Mouse (Mus musculus): ENCODE measurements around the gene Lpar6. TPM values are rescaled to one million over a fixed set of nuclear protein-coding genes. Genes with fewer than 3 reads are reported as not detected.

The Lpar6 gene
- total RNA-seq, 2 experiments from 2014 or later: 3.4 to 4.0 TPM

DNA sequence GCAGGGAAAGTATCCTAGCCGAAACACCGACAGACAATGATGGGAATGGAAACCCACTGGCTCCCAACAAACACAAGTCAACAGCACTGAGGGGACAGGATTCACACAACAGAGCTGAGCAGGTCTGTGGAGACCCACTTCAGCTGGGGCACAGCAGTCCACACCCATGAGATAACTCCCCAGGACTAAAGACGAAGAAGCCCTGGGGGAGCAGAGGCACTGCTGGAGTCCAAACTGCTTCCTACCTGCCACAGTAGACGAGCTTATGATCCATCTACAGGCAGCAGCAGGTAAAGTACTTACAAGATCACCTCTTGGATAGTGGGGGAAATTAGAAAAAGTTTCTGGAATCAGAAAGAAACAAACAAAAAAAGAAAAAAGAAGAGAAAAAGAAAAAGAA is 16.7 kb downstream of the Lpar6 start:
- no peak for DNase-seq (ENCODE audit: low spot score in 2 of 2)

DNA sequence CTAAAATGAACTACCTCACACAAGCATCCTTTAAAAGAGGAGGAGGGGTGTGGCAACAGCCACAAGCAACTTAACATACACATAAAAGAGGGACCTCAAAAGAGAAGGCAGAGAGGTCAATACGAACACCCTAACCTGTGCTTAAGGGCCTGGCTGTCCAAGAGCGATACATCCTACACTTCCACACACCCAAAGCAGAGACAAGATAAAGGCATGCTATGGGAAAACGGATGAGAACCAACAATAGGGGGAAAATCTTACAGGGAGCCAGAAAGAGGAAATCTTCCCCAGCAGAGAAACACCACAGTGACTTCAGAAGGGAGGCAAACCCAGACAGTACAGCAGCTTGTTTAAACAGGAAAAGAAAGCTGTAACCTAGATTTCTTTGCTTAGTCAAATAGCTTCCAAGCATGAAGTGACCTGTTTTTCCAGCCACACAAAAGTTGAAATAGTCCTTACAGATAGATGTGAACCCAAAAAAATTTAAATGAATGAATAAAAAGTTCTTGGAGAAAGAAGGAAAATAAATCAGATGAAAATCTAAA is 17.8 kb downstream of the Lpar6 start:
- no peak for DNase-seq (ENCODE audit: low spot score in 2 of 2)

DNA sequence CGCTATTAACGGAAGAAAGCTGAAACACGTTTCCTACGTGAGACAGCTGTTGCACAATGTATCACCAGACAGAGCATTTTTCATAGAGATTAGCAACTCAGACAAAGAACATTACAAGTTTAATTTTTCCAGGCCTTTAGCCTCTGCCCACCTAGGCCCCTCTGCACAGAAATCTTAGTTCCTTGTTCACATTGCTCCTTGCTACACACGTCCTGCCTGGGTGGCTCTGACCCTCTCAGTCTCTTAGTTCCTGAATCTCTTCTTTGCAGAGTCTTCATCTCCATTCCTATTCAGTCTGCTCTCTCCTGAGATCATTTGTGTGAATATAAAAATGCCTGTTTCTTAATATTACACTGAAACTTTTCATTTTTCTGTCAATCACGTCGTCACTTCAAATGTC is 19.7 kb downstream of the Lpar6 start:
- no peak for DNase-seq (ENCODE audit: low spot score in 2 of 2)

DNA sequence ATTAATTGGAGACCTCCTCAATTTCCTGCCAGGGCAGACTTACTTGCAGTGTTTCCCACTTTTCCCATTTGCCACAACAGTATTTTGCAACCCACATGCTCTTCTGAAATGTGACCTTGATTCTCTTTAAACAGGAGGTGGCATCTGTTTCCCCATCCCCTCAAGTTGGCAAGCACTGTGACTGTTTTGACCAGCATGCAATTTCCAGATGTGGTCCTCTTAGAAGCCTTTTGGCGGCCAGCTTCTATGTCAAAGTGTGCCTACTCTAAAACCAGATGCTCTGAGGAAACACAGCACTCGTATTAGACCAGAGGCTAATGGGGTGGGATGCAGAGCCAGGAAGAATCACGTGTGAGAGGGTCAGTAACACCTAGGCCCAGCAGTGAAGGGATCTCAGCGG is 20.5 kb downstream of the Lpar6 start:
- no peak for DNase-seq (ENCODE audit: low spot score in 2 of 2)

DNA sequence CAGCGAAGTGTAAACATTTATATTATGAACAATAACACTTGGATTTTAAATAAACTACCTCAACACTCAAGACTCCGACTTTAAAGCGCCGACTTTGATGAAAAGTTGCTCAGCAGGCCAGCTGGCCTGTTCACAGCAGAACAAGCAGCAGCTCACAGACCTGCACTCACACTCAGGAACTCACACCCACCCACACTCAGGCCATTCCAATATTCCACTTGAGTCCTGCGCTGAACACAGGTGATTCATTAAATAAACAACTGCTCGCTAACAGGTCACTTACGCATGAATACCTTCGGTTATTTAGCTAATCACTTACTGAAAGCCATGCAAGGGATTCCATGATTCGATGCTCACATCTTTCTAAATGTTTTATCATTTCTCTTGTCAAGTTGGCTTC is 24.5 kb downstream of the Lpar6 start:
- DNase-seq (ENCODE audit: low spot score in 2 of 2): no peak

DNA sequence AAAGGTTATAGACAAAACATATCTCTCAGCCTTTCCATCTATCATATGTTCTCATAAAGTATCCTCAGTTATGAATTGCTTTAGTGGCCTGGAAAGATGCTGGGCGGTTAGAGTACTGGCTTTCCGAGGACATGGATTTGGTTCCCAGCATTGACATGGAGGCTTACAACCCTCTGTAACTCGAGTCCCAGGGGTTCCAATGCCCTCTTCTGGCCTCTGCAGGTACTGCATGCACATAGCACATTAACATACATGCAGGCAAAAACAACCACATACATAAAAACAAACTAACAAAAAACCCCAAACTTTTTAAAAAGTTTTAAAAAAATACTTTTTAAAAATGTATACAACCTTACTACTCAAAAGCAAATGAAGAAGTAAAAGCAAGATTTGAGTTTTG is 28.5 kb downstream of the Lpar6 start:
- no peak for DNase-seq (ENCODE audit: low spot score in 2 of 2)

DNA sequence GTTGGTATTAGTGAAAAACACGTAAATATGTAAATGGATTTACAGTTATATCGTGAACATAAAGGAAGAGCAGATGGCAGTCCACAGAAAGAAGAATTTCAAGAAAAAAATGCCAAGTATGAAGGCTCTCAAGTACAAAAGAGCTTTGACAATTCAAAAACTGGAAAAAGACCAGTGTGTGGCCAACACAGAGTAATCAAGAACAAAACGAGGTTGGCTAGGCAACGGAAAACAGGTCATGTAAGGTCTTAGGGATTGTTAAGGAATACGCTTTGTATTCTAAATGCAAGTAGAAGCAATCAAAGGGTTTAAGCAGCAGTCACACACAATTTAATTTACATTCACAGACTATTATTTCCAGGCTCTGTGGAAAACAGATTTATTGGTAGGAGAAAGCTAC is 34.1 kb downstream of the Lpar6 start:
- no peak for DNase-seq (ENCODE audit: low spot score in 2 of 2)

DNA sequence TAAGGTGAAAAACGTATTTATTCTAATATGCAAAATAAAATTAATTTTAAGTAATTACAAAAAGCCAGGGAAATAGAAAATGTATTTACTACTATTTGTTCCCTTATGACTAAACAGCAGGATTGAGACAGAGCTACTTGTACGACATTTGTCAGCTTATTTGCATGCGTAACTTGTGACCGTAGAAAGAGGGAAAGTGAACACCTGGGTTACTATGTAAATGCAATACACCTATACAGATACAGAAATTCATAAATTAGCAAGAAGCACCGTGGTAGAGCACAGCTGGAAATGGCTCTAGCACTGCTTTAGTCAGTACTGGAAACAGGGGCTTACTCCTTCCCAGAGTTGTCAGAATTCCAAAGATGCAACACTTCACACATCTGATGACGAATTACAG is 41.4 kb downstream of the Lpar6 start:
- no peak for DNase-seq (ENCODE audit: low spot score in 2 of 2)

DNA sequence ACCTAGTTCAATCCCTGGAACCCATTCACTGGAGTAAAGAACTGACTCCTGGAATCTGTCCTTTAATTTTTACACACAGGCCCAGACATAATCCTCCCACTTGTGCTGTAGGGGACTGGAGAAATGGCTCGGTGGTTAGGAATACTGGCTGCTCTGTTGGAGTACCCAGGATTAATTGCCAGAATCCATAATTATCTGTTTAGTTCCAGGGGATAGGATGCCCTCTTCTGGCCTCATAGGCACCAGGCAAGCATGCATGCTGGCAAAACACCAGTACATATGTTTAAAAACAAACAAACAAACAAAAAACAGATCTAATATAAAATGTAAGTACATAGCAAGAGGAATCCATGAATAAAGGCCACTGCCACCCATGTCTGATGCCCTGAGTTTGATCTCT is 43.3 kb downstream of the Lpar6 start:
- DNase-seq (ENCODE audit: low spot score in 2 of 2): no peak

DNA sequence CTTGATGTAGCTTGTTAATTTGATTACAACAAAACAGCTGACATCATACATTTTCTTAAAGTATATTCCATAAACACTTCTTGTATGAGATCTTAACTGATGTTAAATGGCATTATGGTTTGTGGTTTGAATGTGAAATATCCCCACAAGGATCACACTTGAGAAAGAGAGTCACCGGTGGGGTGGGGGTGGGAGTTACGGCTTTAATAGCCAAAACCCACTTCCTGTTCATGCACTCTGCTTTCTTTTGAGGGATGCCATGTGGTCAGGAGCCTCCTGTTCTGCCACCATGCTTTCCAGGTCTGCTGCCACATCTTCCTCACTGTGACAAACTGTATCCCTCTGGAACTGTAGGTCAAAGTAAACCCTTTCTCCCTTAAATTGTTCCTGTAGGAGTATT is 52.2 kb downstream of the Lpar6 start:
- DNase-seq (ENCODE audit: low spot score in 2 of 2): no peak

DNA sequence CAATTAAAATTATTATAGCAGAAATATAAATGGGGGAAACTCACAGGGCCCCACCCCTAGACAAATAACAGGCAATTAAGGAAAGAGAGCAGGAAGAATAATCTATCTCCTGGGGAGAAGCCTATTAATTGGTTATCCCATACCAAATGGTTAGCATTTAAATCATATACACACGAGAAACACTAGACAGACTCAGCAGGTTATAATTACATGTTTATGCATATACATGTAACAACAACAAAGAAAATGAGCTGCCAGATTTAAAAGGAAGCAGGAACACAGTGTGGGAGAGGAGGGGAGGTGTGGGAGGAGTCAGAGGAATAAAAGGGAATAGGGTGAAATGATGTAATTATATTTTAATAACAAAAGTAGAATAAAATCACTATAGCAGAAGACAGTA is 54.7 kb downstream of the Lpar6 start:
- DNase-seq (ENCODE audit: low spot score in 2 of 2): no peak

Small RNA genes within 50 kb of the gene (microRNA-seq; reads per million reads assigned to microRNA genes)
- 0 reads per million in 2 experiments for gene Mir687 (ENCODE audit: borderline number of aligned reads in 2 of 2)

Other genes with a start within 250 kb of the Lpar6 start
- 1 to 10 TPM; 1.7 to 1.8 TPM for gene Cysltr2, start 188.8 kb upstream of the Lpar6 start, total RNA-seq (2021)
- gene Rcbtb2, start 114.9 kb upstream of the Lpar6 start, total RNA-seq (2021): 10 to 100 TPM; 29.5 to 51.1 TPM
- gene Rb1, start 87.9 kb downstream of the Lpar6 start, total RNA-seq (2021): 10 to 100 TPM; 19.0 to 31.7 TPM
- 1,000 to 10,000 TPM; 1,124 to 1,128 TPM for gene Itm2b, start 147.4 kb downstream of the Lpar6 start, total RNA-seq (2021)

All from adrenal gland, adult 18-20 months (tissue).